Mouse (Mus musculus) fat pad, adult 2 months (tissue): ENCODE measurements at regions not wholly inside any gene's neighbourhood (a gene's known extent, or its start where the extent isn't known, plus 50 kb on each side); places are given as distances from the start of the nearest gene placed in this dataset.
A peak's percentile ranks its signal among the peaks of the same experiment; 100 is the strongest.
"Not testable (repeated sequence)": the region's sequence is repeated elsewhere in the genome, so short reads cannot be mapped to it uniquely, and the experiment has no call there.

ENCODE experiments used
- DNase-seq: peaks from one replicate; pipeline ENCODE4 v3.0.0-alpha.2; 2011; ENCODE audit warnings: low read depth, low spot score; ENCODE audit errors: extremely low read depth

DNA sequence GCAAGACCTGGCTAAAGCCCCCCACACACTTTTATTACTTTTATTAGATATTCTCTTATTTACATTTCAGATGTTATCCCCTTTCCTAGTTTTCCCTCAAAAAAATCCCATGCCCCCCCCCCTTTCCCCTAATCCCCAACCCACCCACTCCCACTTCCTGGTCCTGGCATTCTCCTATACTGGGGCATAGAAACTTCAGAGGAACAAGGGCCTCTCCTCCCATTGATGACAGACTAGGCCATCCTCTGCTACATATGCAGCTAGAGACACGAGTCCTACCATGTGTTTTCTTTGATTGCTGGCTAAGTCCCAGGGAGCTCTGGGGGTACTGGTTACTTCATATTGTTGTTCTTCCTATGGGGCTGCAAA lies 116.8 kb downstream of the Rfpl4b start:
- DNase-seq, result not testable (repeated sequence)

DNA sequence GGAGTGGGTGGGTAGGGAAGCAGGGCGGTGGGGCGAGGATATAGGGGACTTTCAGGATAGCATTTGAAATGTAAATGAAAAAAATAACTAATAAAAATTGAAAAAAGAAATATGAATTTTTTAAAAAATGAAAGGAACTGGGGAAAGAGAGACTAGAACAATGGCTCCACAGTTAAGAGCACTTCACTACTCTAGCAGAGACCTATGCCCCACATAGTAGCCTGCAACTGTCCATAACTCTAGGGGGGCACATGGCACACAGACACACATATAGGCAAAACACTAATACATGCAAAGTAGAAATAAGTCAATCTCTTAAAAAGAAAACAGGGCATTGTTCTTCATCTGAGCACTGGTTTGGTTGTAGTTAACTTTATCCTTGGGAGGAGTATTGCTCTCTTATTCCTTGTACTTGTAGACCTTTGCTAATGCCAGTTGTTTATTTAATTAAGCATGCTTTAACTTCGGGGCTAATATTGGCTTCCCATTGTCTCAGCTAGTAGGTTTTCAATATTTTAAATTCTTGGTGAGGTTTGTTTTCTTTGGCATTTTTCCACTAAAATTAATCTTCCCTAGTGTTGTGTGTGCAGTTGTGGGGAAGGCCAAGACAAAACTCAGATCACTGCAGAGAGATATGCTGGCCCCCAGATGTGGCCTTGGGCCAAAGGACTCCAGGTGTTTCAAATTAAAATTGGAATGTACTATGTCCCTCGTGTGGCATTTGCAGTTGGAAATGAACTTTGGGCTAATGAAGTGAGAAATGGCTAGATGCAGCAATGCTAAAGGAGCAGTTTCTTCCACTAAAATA lies 117.4 kb downstream of the Rfpl4b start:
- DNase-seq, result peak; percentile 57

DNA sequence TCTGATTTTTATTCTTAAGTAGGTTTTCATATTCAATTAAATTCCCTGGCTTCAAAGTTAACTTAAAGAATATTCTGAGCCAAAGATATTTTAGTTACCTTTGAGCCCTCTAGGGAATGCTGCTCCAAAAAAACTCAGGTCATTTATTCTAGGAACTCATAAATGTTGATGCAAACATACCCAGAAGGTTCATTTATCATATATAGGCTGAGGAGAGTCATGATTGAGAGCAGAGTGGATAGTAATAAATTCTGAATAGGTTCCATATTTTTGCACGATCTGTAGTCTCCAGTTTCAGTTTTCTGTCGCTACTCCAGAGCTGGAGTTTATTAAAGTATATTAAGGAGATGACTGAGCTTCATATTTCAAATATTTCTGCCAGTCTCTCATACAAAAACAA lies 144.1 kb downstream of the Rfpl4b start:
- DNase-seq, result no peak

DNA sequence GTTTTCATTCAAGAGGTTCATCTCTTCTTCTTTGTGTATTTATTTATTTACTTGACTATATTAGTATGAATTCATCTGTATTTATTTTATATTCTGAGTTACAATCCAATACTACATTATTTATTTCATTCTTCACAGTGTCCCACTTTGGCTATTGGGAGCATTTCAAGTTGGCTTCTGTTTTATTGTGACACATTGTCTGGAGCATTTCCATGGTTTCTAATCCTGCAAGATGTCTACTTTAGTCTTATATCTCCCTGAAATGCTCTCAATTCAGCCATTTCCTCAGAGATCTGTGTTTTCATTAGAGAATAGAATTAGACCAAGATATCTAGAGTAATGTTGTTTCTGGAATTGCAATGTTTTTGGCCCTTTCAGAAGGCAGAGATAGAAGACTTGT lies 153.0 kb downstream of the Rfpl4b start:
- DNase-seq, result no peak

DNA sequence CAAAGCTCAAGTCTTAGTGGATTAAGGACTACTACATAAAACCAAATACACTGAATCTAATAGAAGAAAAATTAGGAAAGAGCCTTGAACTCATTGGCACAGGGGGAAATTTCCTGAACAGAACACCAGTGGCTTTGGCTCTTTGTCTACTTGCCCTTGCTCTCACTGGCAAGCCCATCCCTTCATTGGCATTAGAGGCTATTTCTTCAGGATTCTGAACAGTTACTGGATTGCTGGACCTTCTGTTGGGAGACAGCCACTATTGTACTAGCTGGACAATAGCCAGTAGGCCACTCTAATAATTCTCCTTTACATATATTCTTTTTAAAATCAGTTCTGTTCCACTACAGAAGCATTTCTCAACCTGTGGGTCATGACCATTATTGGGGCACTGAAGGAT lies 153.7 kb downstream of the Rfpl4b start:
- no peak for DNase-seq

DNA sequence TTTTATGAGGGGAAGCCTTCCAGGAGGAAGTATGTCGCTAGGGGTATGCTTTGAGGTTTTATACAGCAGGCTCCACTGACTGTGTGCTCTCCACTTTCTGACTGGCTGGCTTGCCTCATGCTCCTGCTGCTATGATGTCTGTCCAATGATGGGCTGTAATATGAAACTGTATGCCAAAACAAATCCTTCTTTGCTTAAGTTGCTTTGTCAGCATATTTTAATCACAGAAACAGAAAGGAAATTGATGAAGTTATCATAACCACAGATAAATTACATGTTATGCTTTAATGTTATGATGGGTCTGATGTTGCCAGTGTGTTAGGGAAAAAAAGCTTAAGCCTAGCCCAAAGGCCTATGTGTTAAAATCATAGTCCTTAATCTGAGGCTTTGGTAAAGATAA lies 185.9 kb downstream of the Rfpl4b start:
- DNase-seq, result no peak

DNA sequence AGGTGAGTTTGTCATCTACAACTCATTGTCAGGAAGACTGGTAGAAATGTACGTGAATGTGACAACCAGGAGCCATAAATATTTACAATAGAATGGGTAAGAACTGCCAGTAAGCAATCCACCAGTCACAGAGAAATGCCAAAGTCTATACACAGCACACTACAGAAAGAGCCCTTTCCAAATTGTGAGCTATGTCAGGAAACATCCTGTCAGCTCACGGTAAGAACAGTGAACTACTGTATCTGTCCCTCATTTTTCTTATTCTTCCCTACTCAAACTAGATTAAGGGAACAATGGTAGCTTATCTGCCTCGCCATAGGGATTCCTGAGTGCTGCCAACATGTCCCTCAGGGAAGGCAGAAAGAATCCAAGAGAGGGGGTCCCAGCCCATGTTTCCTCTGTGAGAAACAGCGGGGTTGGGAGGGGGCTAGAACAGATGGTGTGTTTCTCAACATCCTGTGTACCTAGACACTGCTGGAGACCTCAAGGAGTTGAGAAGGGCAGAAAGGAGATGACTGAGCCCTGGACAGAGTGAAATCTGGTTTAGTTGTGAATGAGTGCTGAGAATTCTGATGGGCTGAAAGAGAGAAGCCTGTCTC lies 191.6 kb downstream of the Rfpl4b start:
- no peak for DNase-seq

DNA sequence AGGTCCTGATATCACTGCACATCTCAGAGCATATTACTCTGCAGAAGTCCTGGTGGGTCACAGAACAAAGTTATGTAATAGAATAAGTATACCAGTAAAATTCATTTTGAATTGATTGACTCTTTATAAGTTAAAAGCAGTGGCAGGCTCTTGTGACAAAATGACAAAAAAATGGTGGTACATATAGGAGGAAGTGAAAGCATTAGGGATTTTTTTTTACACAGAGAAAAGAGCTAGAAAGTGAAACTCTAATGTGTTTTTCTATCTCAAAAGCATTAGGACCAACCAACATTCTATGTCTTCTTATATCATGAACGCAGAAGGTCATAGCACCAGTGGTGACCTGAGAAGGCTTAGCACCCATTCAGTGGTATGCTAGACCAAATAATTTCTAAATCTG lies 198.2 kb downstream of the Rfpl4b start:
- DNase-seq, result no peak

DNA sequence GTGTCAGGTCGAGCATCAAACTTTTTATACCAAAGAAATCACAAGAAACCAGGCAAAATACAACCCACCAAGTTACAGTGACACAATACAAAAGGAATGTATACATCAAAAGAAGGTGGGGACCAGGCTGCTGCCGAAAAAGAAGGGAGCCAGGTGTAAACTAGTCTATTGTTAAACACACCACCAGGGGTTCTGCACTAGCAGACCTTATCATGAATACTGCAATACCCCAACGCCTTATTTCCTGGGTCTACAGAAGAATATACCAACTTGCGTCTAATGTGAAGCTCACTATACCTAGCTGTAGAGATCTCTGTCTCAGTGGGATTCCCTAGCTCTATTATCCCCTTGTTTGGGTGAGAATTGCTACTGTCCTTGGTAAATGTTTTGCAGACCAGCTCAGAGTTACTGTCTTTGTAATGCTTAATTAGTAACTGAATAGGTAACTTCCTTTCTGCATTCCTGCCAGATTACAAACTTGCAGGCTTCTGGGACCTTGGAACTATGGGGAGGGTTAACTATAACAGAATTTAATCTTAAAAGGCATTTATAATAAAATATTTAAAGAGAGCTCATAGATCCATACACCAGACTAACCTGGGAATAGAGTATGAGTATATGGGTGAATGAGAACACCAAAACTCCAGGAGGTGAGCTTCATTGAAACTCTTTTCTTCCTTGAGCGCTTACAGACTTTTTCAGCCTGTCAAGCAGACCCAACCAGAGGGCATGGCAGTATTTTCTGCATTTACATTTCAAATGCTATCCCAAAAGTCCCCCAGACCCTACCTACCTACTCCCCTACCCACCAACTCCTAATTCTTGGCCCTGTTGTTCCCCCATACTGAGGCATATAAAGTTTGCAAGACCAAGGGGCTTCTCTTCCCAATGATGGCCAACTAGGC lies 211.7 kb downstream of the Rfpl4b start:
- no peak for DNase-seq

DNA sequence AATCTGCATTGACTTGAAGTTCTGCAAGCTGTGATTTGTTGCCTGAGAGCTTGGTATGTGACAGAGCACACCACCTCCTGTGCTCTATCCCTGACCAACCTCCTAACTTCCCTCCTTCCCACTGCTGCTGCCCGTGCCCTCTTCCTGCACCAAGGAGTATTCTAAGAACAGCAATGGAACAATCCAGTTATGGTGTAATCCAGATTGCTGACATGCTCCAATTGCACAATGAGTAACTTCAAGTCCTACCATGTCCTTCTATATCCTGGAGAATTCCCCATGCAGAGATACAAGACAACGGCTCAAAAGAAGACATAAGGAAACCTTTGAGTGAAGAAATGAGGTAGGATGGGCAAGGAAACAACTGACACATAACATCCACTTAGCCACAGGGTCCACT lies 235.5 kb downstream of the Rfpl4b start:
- peak; percentile 54 for DNase-seq

DNA sequence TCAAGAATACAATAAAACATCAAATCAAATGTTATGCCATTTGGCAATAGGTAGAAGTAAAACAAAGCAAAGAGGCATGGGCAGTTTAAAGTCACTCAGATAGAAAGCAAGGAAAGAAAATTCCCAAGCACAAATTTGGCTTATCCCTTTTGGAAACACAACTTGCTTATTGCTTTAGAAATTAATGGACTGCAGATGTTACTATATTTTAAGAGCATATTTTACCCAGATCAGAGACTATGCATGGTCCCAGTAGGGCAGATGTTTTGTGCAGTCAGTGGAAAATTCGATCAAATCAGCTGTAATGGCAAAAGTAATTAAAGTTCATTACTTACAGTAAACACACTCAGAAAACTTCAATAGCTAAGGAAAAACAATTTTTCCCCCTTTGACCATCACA lies 245.9 kb downstream of the Rfpl4b start:
- no peak for DNase-seq

DNA sequence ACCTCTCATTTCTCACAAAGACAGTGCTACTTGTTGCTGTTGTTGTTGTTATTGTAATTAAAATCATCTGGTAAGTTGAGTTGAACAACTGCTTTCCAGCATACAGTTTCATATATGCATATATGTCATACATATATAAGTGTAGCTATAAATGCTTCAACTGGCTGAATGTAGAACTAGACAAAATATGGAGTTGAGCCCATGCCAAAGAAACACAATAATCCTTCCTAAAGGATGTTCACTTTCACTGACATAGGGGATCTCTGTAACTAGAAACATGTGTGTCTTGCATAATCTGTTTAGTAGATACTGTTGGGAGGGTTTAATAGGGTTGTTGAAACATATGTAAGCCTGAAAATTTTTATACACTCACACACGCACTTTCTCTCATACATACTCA lies 247.9 kb downstream of the Rfpl4b start:
- DNase-seq, result no peak

DNA sequence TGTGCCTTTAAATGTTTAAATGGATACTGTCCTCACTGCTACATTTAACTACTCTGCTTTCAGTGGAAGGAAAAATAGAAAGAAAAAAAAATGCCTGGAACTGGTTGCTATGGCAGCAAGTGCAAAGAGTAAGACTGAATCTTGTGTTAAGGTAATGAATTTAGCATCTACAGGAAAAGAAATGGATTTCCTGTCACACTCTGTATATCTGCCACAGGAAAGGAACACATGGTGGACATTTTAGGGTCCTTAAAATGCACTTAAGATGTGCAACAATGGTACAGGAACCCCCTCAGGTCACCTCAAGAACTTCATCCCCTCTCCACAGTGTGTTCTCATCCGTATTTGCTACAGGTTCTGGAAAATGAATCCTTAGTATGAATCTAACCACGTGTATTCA lies 248.4 kb downstream of the Rfpl4b start:
- no peak for DNase-seq

DNA sequence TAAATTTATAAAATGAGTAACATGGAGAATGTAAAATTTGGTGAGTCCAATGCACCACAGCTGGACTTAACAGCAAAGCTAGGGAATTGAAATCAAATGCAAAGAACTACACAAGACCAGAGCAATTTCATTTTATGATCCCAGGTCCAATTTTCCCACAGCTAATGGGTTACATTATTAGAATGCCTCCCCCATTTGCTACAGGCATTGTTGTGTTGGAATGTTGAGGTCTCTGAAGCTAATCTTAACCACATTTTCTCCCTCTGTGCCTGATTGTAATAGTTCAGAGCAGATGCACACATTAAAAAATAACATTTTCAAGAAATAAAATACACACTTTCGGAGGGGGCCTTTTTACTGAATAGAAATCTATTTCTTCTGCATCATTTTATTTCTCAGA lies 254.3 kb downstream of the Rfpl4b start:
- no peak for DNase-seq

DNA sequence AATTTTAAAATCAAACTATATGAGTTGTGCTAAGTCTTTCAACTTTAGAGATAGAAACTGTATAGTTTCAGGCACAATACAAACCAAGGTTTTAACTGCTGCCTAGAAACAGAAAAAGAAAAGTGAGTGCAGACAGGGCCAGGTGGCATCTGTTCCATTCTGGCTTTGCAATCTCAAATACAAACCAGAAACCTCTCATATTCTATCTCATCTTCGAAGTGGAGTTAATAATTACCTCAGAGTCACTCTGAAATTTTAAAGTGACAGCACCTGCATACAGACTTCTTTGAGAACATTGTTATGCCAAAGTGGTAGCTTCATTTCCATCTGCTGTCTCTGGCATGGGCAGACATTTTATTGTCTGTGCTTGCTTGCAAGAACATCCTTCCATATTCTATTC lies 255.2 kb downstream of the Rfpl4b start:
- DNase-seq, result no peak

DNA sequence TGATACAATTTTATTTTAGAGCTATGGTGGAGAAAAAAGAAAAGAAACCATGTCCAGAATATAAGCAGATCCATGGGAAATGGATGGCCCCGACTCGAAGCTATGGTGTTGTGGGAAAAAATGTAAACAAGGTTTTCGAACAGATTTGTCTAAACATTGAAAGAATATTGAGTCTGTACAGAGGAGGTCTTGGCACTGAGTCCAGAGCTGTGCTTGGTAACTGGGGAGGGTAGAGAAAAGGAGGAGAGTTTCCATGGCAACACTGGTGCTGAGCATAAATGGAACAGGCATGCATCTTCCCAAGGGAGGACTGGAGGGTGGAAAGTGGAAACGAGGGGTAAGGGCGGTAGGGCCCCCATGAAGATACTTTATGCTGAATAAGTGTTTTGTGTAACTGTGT lies 266.5 kb downstream of the Rfpl4b start:
- no peak for DNase-seq

DNA sequence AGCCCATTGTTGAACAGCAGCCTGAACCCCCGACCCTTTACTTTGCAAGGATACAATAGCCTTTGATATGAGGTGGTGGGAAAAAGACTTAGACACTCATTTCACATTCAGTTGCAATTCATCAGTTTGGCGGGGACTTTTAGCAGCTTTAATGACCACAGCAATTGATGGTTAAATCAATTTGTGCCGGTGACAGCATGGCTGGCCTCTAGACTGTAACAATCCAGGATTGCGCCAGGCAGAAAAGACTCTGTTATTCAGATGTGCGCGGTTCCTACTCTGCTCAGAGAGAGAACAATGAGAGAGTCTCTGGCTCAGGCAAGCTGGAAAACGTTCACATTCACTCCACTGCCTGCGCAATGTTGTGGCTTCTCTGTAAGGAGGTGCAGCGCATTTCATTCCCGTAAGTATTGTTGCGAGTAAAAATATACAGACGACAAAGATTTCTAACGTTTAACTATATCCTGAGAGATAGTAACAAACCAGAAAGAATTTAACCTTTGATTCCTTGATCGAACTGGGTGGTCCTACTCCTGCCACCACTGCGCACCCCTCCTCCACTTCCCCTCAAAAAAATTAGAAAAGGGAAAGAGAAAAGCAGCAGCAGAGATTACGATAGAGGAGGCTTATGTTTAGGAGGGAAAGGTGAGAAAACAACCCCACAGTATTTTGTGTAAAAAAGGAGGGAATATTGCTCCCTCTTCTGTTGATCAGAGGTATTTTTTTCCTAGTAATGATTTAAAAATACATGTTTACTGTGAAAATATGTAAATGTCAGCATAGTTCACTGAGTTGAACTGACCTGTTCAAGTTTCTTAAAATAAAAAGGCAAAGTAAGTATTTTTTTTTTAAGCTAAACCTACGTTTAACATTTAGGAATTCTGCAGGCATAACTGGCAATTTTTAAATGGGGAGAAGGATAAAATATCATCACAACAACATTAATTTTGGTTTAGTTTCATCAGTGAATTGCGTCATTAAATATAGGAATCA lies 267.6 kb downstream of the Rfpl4b start:
- DNase-seq, result no peak

DNA sequence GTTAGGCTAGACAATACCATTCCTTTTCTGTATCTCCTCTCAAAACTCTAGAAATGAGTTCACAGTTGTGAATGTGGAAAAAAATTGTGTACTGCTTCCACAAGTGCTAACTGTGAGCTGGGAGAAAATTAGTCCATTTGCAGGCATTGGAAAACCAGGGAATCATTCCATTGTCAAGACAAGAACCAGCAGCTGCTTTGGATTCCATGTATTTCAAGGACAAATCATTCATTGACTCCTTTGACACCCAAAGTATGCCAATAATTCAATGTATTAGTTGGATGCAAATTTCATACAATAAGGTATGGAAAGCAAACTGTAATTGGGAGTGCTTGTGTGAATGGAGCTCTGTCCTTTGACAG lies 268.3 kb downstream of the Rfpl4b start:
- no peak for DNase-seq

DNA sequence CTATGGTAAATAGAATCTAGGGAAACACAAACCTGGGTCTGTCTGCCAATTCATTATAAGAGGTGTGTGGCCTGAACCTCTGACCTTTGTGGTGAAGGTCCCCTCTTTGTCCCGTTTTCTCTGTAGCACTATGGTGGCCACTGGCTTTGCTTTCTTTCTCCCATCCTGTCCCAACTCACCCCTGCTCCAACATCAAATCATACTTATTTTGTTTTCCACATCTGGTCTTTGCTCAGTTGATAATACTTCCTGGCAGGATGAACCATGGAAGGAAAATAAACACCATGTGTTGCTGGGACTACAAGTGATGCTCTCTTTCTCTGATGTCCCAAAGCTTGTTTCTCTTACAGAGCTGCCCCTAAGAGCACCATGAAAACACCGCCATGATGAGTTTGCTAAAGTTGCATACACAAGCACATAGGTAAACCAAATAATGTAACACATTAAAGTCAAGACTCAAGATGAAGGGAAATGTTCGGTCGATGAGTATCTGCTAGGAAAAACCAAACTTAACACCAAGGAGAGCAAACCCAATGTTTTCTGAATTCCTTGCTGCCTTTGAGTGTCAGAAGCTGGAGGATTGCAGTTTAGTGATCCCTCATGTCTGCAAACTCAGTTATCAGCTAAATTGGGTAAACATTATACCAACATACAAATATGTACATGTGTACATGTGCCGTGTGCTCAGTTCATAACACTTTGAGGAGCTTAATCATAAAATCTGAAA lies 269.1 kb downstream of the Rfpl4b start:
- no peak for DNase-seq

DNA sequence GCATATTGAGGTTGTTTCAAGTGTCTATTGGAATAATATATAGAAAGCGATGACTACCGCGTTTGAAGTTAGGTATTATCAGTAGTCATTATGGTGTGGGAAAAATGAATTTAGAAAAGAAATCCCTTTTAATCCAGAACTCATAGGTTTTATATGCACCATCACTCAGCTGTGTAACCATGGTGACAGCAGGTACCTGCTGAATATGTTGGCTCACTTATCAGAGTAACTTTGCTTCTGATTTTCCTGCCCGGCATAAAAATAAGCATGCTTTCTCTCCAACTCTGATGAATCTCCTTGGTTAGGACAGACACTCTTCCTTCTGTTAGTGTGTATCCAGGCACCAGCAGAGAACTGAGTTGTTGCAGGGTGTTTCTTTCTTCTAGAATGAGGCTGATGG lies 281.5 kb downstream of the Rfpl4b start:
- DNase-seq, result no peak
